Mouse (Mus musculus) ovary, adult 18-20 months (tissue): Measurements from ENCODE around the gene Ctnnd2.

Source experiments
- DNase-seq: peaks from one replicate; pipeline ENCODE4 v3.0.0; 2022; ENCODE audit warnings: low spot score, mixed read lengths

Ctnnd2 gene

DNA sequence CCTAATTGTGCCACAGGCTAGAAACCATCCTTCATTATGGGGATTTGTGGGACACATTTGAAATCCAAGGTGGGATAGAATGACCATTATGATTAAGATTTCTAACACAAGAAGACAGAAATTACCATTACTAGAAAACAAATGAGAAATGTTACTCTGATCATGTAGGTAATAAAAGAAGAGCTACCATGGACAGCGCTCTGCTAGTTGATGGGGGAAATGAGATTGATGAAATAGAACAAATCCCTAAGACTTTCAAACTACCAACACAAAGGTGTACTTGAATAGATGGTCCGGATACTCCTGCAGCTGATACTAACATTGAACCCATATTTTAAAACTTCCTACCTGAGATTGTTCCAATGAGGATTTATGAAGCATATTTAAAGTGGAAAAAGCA lies 68.5 kb downstream of the Ctnnd2 start:
- DNase-seq: no peak

DNA sequence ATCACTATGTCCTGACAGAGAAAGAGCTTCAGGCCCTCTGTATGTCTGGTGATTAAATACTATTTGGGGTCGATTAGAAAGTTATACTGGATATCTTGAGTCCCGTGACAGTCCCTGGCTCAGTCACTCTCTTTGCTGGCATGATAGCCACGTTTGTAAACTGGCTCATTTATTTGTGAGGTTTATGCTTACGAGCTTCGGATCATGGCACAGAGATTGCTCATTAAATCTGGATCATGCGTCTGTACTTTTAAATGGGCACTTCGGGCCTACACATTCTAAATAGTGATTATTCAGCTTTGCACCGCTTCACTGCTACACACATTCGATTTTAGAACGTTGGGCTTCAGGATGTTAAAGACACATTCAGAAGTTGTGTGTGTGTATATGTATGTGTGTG lies 96.4 kb downstream of the Ctnnd2 start:
- DNase-seq: no peak

DNA sequence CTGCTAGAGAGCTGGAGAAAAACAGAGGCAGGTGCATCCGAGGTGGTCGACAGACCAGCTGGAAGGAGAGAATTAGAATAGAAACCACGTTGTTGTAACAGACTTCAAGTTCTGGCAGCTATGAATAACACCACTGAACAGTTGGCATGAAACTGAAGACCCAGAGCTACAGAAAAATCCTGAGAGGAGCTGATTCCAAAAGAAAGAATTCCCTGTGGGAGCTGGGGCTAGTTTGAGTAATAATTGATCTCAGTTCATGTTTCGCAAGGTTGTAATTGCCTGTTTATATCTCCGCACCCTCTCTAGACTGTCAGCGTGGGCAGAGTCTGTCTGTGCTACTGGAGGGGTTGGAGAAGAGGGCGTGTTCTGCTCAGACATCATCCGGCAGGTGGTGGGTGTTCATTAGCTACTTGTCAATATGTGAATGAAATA lies 98.8 kb downstream of the Ctnnd2 start:
- DNase-seq: no peak

DNA sequence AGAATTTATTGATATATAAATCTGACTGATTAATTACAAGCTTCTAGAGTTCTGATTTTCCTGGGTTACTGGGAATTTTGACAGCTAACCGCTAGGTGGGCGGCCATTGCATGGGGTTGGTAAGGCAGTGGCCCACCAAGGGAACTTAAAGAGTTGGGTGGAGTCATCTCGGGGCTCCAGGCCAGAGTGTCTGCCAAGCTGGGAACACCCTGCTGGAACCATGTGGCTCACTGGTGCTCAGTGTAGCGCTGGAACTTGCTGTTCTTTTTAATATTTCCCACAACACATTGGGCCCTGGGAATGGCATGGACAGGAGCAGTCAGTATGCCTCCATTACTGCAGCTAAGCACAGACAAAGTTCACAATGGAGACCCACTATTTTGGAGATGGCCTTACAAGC lies 99.9 kb downstream of the Ctnnd2 start:
- DNase-seq: no peak

DNA sequence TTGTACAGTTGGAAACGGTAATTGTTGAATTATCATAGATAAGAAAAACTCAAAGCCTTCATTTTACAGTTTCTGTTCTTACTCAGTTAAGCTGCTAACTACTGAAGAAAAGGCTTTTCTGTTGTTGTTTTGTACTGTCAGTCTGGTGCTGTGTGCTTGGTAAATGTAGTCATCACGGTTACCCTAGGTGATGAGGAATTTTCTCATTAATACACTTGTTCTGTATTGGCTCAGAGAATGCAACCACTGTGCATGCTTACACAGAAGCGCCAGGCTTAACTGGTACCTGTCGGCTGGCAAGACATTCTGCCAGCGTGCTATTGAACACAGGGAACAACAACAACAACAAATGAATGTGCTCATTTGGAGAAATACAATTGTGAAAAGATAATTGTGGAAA lies 103.3 kb downstream of the Ctnnd2 start:
- no peak for DNase-seq

DNA sequence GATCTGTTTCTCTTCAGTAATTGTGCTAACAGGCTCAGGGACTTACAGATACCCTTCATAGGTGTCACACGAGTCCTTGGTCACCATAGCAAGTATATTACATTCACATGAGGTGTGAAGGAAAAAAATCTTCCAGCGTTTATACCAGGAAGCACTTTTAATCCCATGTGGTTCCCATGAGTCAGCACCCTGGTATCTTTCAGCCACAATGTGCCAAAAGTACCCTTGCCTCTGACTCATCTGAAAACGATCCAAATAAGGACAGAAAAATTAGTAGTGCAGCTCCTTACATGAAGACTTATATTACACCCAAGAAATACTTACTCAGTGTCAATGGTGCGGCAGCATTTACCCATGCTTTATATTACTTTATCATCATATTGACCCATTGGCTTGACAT lies 104.3 kb downstream of the Ctnnd2 start:
- no peak for DNase-seq

DNA sequence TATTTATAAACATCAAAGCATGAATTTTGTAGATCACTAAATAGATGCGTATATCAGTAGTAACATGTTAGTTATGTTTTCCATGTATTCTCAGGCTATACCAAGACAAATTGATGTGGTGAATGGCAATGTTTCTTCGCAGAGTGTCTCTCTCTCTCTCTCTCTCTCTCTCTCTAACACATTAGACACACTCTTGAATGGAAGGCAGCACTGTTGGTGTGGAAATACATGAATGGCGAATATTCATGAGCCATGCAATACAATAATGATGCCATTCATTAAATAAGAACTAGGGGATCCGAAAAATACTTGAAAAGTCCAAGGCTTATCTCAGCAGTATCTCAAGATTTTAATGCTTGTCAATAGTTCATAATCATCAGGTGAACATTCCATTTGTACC lies 106.2 kb downstream of the Ctnnd2 start:
- DNase-seq: no peak

DNA sequence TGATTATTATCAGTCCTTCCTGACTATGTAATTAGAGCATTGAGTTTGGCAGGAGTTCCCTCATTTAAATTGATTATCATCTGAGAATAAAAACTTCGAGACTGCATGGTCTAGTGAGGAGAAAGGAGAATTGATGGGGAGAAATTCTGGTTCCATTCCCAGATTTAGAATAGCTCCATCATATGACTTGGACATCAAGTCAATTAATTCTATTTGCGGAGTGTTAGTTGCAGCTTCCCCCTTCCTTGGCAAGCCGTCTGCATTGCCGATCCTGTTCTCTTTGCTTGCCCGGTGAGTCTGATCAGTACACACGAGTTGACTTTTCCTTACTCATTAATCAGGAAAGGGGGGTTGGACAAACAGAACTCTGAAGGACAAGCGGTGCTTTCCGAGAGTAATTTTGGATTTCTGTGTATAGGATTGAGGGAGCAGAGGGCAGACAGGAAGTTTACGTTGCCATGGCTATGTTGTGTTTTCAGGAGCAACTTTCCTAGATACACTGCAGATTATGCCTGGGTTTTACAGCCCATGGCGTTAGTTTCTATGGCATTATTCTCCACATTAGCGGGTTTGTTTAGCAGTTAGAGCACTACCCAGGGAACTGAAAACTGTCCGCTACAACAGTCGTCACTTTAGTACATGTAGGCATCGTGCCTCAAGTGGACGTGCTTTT lies 113.3 kb downstream of the Ctnnd2 start:
- no peak for DNase-seq

DNA sequence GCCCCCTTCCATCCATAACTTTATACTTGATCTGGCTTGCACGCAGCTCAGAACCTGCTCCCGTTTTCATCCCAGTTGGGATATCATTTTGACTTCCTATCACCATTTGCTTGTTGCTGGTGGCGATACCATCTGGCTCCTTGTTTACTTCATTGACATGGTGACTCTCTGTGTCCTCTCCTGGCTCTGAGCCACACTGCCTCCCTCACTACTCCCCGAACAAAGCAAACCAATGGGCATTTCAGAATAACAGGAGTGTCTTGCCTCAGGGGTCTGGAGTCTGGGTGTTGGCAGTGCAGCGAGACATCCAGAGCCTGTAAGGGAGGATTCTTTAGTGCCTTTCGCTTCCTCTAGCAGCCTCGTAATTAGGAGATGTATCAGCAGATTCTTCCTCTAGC lies 113.9 kb downstream of the Ctnnd2 start:
- DNase-seq: no peak

DNA sequence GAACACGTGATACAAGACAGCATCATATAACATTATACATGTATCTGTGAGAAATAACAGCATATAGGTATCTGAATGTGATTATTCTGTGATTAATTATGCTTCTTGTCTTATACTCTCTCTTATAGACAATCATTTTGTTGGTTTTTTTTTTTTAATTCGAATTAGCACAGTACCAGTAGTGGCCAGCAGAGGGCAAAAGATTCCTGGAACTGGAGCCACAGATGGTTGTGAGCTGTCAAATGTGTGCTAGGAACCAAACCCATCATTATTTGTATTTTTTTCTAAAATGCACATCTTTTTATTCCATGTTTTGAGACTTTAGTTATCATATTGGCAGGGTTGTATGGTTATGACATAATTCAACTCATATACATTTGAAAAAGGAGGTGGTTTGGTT lies 130.4 kb downstream of the Ctnnd2 start:
- DNase-seq: no peak

DNA sequence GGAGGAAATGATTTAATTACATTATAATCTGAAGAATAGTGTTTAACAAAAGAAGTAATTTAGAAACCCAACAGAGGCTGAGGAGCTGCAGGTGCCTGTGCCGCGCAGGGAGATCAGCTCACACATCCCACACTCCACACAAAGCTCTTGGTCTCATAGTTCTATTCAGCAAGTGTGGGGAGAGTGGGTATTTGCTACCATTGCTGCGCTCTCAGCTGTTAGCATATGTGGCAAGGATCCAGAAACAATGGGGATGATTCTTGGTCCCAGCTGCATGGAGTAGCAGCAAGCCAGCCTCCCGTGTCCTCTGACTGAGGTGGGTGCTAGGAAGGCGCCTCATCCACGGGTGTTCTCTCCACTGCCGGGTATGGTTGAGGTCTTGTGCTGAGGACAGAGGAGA lies 134.0 kb downstream of the Ctnnd2 start:
- no peak for DNase-seq

DNA sequence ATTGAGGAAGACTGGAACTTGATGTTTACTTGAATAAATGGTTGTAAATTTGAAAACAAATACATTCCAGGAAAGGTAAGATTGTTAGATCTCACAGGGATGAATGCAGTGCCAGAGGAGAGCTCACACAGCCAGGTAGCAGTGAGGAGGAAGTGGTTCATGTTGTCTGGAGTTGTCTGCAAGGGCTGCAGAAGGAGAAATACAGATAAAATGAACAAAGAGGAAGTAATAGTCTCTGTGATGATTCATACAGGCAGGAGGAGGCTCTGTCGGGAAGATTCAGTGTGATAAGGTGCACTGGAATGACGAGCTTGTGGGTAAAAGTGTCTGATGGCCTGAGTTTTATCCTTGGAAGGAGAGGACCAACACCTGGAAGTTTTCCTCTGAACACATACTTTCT lies 150.2 kb downstream of the Ctnnd2 start:
- no peak for DNase-seq

DNA sequence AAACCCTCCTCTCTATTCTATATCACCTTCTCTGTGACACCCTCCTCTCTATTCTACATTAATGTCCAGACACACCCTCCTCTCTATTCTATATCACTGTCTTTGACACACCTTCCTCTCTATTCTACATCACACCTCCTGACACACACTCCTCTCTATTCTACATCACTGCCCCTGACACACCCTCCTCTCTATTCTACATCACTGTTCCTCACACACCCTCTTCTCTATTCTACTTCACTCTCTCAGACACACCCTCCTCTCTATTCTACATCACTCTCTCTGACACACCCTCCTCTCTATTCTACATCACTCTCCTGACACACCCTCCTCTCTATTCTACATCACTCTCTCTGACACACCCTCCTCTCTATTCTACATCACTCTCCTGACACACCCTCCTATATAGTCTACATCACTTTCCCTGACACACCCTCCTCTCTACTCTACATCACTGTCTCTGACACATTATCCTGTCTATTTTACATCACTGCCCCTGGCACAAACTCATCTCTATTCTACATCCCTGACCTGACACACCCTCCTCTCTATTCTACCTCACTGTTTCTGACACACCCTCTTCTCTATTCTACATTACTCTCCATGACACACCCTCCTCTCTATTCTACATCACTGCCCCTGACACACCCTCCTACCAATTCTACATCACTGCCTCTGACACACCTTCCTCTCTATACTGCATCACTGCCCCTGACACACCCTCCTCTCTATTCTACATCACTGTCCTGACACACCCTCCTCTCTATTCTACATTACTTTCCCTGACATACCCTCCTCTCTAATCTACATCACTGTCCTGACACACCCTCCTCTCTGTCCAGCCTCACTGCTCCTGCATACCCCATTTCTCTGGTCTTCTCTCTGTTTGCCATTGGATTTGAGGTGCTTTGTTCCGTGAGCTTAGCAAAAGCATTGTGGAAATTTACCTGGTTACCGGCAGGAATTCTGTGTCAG lies 161.2 kb downstream of the Ctnnd2 start:
- DNase-seq: no peak

DNA sequence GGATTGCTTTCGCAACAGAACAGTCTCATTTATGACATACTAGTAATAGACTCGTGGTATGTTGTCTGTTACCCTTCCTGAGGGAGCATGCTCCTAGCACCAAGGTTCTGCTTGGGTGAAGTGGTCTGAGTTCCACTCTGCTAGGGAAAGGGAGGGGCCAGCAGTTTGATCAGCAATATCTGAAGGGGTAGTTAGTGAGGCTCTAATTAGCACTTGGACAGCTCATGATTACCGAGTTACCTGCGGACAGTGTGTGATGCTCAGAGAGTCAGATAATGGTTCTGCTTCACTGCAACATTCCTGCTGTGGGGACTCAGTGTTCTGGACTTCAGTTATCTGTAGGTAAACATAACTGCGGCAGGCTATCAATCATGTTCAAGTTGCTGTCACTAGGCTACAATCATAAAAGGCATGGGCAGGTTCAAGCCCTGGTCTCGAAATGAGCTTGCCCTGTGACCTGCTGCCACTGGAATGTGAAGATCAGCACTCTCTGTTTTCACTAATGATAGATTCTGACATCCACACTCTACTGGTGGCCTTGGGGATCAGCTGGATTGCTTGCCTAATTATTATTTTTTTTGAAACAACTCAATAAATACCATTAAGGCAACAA lies 166.3 kb downstream of the Ctnnd2 start:
- DNase-seq: no peak

DNA sequence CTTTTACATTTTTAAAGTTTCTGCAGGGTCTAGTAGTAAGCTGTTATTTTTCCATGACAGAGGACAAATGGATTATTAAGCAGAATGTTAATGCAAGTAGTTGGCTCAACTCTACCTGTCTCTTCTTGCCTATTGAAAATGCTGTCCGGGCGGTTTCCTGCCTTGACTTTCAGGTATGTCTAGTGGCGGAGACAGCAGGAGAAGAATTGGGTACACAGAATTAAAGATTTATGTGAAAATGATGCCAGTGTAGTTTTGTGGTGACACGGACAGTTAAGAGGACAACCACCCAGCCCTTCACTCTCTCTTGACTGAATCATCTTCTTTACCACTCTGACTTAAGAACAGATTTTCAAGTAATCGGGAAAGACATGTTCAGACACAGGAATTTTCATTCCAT lies 173.4 kb downstream of the Ctnnd2 start:
- no peak for DNase-seq

DNA sequence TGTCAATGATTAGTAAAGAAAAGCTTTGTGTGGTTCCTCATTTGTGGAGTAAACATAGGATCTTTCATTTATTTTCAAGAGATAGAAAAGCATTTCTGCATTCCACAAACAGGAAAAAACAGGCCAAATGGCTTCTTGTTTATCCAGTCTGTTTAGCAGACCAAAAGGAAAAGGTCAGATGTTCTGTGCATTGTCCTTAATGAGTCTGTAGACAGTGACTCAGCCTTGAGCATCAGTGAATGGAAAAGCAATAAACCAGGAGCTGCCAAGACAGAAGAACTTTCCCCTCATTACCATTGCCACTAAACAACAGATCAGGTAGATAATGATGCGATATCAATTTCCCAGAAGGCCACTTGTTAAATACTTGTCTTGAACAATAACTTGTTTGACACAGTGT lies 192.1 kb downstream of the Ctnnd2 start:
- DNase-seq: no peak

DNA sequence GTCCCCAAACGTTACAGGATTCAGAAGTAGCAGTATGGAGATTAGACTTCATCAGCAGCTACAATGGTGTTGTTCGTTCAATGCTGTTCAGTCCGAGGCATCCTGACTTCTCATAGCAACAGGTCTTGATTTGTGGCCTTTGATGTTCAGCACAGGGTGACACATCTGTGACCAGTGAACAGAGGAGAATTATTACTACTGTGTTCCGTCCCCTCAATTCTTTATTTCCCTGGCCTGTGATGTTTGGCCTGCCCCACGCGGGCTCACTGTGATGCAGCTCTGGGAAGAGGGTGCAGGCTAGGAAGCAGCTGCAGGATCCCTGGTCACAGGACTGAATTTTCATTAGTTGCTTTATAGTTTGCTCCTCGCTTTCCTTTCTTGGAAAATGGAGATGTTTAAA lies 197.6 kb downstream of the Ctnnd2 start:
- no peak for DNase-seq

DNA sequence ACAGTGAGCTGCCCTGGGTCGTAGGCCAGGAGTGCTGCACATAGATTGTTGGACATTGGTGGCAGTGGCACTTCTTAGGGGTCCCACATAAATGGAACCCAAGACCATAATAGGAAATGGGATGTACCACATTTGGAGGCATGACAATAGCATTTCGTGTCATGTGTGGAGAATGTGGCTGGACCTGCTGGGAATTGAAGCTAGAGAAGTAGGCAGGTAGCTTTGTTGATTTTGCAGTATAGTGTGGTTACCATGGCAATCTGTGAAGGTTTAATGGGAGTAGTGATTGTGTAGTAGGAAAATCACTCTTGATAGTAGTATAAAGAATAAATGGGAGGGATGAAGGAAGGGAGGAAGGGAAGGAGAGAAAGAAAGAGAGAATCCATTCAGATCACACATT lies 198.8 kb downstream of the Ctnnd2 start:
- DNase-seq: no peak

DNA sequence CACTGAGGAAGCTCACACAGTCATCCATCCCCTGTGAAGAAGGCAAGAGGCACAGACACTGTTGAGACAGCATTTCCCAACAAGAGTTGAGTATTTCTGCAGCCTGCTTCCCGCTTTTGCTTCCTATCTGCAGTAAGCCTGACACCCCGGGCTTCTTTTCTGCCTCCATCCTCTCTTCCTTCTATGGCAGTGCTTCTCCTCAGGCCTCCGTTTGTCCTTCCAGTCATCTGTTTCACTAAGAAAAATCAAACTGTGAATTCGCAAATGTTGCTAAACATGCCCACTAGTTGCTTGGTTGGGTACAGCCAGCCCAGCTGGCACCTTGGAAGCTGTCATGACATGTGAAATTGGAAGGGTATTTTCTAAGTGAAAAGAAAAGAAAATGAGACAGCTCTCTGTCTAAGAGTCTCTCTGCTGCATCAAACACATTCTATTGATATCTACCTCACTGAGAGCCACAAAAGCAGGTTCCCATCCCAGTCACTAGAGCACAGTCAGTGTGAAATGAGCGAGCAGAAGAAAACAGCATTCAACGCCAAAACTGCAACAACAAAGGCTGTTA lies 201.3 kb downstream of the Ctnnd2 start:
- DNase-seq: no peak

DNA sequence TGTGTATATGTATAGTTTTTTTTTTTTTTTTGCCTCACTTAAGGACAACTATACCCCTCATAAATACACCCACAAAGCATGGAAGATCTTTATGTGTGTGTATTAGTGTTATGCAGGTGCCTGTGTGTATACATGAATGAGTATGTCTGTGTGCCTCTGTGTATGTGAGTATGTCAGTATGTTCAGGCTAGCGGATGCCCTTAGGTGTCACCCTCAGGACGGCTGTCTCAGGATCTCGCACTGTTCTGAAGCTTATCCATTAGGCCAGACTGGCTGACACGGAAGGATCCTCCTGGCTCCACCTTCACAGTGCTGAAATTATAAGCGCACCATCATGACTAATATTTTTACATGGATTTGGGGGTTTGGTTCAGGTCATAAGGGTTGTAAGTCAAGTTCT lies 202.5 kb downstream of the Ctnnd2 start:
- no peak for DNase-seq

DNA sequence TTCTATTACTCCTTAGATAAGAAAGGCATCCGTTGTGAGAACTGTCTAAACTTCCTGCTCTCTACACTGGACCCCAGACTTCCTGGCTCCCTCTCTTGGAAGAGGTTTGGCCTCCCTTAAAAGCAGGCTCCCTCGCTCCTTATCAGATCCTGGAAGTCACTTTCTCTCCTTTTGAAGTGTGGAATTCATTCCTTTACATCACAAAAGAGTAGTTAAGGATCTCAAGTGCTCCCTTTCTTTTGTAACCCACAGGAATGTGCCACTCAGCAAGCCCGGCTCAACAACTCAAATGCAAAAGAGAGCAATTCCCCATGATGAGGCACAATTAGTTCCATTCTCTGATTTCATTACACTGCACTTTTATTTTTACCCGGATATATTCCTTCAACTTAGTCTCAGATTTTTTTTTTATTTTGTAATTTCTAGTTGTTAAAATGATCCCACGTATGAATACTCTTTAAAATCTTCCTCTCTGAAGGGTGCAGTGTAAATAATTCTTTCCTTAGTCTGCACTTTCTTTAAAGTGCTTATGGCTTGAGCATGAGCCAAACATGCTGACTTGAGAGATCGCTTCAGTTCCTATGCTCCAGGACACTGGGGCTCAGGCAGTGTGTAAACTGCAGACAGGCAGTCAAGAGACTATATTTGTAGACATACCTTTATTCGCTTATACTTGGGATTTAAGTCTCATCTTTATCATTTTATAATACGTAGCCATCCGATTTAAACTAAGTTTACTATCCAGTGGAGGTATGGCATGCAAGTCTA lies 210.9 kb downstream of the Ctnnd2 start:
- DNase-seq: no peak

DNA sequence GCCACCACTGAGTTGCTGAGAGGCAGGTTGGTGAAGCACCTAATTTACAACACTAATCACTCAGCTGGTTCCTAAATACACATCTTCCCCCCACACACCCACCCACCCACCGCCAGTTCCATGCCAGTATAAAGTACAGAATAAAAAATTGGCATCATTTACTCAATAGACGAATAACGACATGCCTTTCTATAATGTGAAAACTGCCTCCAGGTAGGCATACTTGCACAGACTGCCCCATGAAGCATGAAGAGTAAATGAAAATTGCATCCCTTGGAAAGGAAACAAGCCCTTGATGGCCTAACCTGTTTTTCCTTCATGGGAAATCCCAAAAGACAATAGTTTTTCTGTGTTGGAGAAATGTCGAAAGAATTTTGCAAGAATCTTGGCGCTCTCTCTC lies 212.0 kb downstream of the Ctnnd2 start:
- DNase-seq: no peak
